Mouse (Mus musculus) liver, embryonic 14.5 days (tissue): ENCODE measurements around the gene Chst11.

Source experiments
- CTCF ChIP-seq: IDR thresholded peaks from 2 replicates; pipeline ENCODE4 v1.5.1; 2016; ENCODE audit warnings: antibody characterized with exemption, low read depth, control low read depth
- EP300 ChIP-seq: IDR thresholded peaks from 2 replicates; pipeline ENCODE4 v1.6.1; 2016; ENCODE audit warnings: antibody characterized with exemption, low read depth

- no peak for TF ChIP-seq CTCF
- TF ChIP-seq EP300, result no peak
These were observed 9.5 kb upstream of the Chst11 start for GRCm38 (mm10) chr10:82975806-82976205.
